Mouse (Mus musculus) heart, embryonic 10.5 days (tissue): ENCODE data around the gene Srgap1. TPM values are rescaled to one million over a fixed set of nuclear protein-coding genes. Genes with fewer than 3 reads are reported as not detected.

ENCODE experiments used
- DNase-seq: peaks from one replicate; pipeline ENCODE4 v3.0.0-alpha.2; 2017; ENCODE audit warnings: low spot score
- H3K27ac ChIP-seq: fragments of 300-500 bp; sonication (generic); 2 replicates; pipeline ENCODE4 v1.5.1; 2016; ENCODE audit warnings: mild to moderate bottlenecking
- H3K27me3 ChIP-seq: fragments of 300-500 bp; sonication (generic); 2 replicates; pipeline ENCODE4 v1.6.1; 2016; ENCODE audit warnings: mild to moderate bottlenecking; ENCODE audit not compliant: poor library complexity, insufficient read depth, severe bottlenecking
- H3K36me3 ChIP-seq: fragments of 300-500 bp; sonication (generic); 2 replicates; pipeline ENCODE4 v1.6.1; 2016; ENCODE audit warnings: mild to moderate bottlenecking, moderate library complexity
- H3K4me1 ChIP-seq: fragments of 300-500 bp; sonication (generic); 2 replicates; pipeline ENCODE4 v1.6.1; 2016; ENCODE audit warnings: mild to moderate bottlenecking
- H3K4me3 ChIP-seq: fragments of 300-500 bp; sonication (generic); 2 replicates; pipeline ENCODE4 v1.5.1; 2016; ENCODE audit warnings: mild to moderate bottlenecking, moderate library complexity
- H3K9me3 ChIP-seq: fragments of 300-500 bp; sonication (generic); 2 replicates; pipeline ENCODE4 v1.6.1; 2016; ENCODE audit warnings: mild to moderate bottlenecking, moderate library complexity
- WGBS: fragments of 180-500 bp; shearing (Covaris S2); methylation state at CpG from one replicate; pipeline ENCODE4 v1.1.7; 2016; 5-methylcytosine and 5-hydroxymethylcytosine counted together
- polyA plus RNA-seq: library from polyadenylated mRNA; unstranded; fragments of >200 nt; fragmentation: Nextera tagmentation; extraction: Ambion mirVana; gene quantifications from 2 replicates; pipeline ENCODE4 v1.2.1, GENCODE M21; 2016

The Srgap1 gene
- polyA plus RNA-seq, 1 experiment from 2014 or later = 6.8 TPM

DNA sequence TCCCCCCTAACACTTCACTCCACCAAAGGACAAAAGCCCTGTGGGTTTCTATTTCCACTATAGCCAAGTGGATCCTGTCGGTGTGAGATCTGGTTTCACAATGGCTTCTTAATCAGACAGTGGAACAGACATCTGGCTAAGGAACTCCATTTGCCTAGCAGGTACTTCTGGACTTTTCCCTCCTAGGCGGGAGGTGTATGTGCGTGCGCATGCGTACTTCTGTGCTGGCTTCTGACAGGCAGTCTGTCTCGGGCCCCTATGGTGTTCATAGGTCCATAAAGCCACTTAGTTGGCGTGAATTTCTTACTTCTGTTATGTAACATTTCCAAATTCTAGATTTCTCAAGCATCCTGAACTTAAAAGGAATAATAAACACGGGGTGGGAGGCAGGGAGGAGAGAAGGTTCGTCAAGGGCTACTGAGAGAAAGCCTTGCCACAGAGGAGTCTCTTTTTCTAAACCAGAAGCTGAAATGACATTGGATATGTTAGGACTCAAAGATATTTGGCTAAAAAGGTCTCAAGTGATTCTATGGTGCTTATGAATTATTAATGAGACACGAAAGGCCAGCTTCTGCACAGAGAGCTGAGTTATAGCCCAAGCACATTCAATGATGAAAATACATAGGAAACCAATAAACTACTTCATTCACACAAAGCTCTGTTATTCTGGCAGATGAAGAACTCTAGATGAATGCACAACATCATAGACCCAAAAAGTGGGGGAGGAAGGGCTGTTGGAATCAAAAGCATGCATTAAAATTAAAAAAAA lies 187.1 kb downstream of the Srgap1 start:
- 81% methylated on average over 10 of the region's 10 CpGs for WGBS

GRCm38 (mm10) chr10:121858911-121859310 lies 188.2 kb downstream of the Srgap1 start:
- H3K4me3 ChIP-seq = no peak overlapping the region
- H3K9me3 ChIP-seq = no peaks in the 10 kb centered on the region
- no peak overlapping the region for H3K27ac ChIP-seq
- 78% methylated on average over 2 of the region's 2 CpGs for WGBS
- no peaks in the 10 kb centered on the region for H3K36me3 ChIP-seq
- DNase-seq = no peak
- no peaks in the 10 kb centered on the region for H3K27me3 ChIP-seq
- peaks cover 7% of the 10 kb centered on the region for H3K4me1 ChIP-seq

More for the DNA sequence above, 187.1 kb downstream of the Srgap1 start:
- H3K27ac ChIP-seq = no peak overlapping the region
- H3K36me3 ChIP-seq = no peaks in the 10 kb centered on the region
- DNase-seq = no peak
- no peaks in the 10 kb centered on the region for H3K9me3 ChIP-seq
- no peak overlapping the region for H3K4me3 ChIP-seq
- H3K27me3 ChIP-seq = no peaks in the 10 kb centered on the region
- peaks cover 7% of the 10 kb centered on the region for H3K4me1 ChIP-seq

DNA sequence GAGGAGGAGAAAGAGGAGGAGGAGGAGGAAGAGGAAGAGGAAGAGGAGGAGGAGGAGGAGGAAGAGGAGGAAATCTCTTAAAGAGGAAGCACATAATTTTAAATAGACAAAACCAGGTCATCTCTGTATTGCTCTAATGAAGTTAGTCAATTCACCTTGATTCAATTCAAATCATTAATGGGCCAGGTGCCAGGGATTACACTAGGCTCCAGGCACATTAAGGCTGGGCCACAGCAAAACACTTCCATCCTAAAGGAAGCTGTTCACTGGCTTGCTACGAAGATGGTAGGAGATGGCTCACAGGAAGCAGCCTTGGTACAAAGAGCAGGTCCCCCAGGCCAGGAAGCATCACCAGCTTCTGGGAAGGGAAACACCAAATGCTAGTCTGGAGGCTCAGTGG lies 189.0 kb downstream of the Srgap1 start:
- Histone ChIP-seq H3K27ac (no peak overlapping the region), H3K36me3 (peaks cover 4% of the 10 kb centered on the region; the same call in 1 of the 2 replicates), H3K9me3 (no peaks in the 10 kb centered on the region), H3K4me3 (no peak overlapping the region), H3K4me1 (peaks cover 14% of the 10 kb centered on the region), H3K27me3 (no peaks in the 10 kb centered on the region)
- WGBS = 62% methylated on average over 1 of the region's 1 CpGs
- DNase-seq = no peak

DNA sequence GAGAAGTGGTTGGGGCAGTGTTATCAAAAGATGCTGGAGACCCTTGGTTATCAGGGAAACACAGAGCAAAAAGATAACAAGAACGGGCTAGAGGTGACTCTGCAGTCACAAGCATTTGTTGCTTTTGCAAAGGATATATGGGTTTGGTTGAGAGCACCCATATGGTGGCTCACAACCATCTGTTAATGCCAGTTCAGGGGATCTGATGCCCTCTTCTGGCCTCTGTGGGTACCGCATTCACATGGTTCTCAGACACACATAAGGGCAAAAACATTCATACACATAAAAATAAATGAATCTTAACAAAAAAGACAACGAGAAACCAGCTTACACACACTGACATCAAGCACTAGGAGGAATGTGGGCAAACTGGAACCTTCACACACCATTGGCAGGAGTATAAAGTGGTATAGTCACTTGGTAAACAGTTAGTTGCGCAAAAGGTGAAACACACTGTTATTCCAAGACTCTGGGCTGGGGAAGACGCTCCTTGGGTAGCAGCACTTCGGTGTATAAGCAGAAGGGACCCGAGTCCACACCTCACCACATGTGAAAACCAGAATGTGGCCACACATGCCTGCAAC lies 191.2 kb downstream of the Srgap1 start:
- Histone ChIP-seq H3K27me3 (no peaks in the 10 kb centered on the region), H3K4me3 (no peak overlapping the region), H3K27ac (no peak overlapping the region), H3K9me3 (no peaks in the 10 kb centered on the region), H3K4me1 (peaks cover 8% of the 10 kb centered on the region), H3K36me3 (peaks cover 7% of the 10 kb centered on the region; the same call in 1 of the 2 replicates)
- 68% methylated on average over 7 of the region's 7 CpGs for WGBS
- no peak for DNase-seq

DNA sequence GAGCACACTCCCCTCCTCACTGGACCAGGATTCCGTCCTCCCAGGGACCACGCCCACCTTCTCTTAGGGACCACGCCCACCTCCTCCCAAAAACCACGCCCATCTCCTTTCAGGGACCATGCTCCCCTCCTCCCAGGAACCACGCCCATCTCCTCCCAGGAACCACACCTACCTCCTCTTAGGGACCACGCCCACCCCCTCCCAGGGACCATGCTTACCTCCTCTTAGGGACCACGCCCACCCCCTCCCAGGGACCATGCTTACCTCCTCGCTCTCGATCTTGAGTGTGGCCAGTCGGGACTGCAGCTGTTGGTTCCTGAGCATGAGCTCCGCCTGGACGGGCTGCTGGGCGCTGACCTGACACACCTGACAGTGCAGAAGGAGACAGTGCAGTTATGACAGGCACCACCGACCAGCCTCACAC lies 193.7 kb downstream of the Srgap1 start:
- Histone ChIP-seq H3K27me3 (no peaks in the 10 kb centered on the region), H3K4me3 (no peak overlapping the region), H3K9me3 (no peaks in the 10 kb centered on the region), H3K4me1 (peaks cover 7% of the 10 kb centered on the region), H3K27ac (no peak overlapping the region), H3K36me3 (peaks cover 7% of the 10 kb centered on the region; the same call in 1 of the 2 replicates)
- DNase-seq = no peak
- WGBS = 26% methylated on average over 14 of the region's 14 CpGs

DNA sequence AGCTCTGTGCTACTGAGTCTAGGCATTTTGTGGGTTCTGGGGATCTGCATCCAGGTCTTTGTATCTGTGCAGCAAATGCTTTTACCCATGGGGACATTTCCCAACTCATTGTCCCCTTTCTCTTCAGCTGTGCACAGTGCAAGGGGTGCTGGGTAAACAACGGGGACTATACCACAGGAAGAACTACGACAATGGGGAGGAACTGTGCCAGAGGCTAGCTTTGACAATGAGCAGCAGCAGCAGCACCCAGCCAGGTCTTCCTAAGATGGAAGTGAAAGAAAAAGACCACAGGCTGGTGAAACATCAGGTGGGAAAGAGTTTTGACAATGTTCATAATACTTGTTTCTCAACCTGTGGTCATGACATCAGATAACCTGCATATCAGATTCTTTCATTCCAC lies 197.6 kb downstream of the Srgap1 start:
- Histone ChIP-seq H3K27me3 (no peaks in the 10 kb centered on the region), H3K4me1 (peaks cover 7% of the 10 kb centered on the region), H3K4me3 (no peak overlapping the region), H3K9me3 (no peaks in the 10 kb centered on the region), H3K27ac (no peak overlapping the region), H3K36me3 (peaks cover 7% of the 10 kb centered on the region; the same call in 1 of the 2 replicates)
- 63% methylated on average over 2 of the region's 2 CpGs for WGBS
- DNase-seq = no peak

GRCm38 (mm10) chr10:121845677-121846076 lies 201.4 kb downstream of the Srgap1 start:
- Histone ChIP-seq H3K4me3 (no peak overlapping the region), H3K4me1 (peaks cover 4% of the 10 kb centered on the region; the same call in 1 of the 2 replicates), H3K27ac (no peak overlapping the region), H3K9me3 (no peaks in the 10 kb centered on the region), H3K36me3 (no peaks in the 10 kb centered on the region), H3K27me3 (no peaks in the 10 kb centered on the region)
- DNase-seq = no peak
- 83% methylated on average over 7 of the region's 7 CpGs for WGBS

- Histone ChIP-seq H3K27me3 (no peaks in the 10 kb centered on the region), H3K4me3 (0 out of 2 replicates have a peak overlapping the region, but pooled peaks have one; percentile 15), H3K27ac (peak overlapping the region; percentile 37; the same call in 1 of the 2 replicates), H3K9me3 (no peaks in the 10 kb centered on the region), H3K4me1 (peaks cover 13% of the 10 kb centered on the region; the same call in 1 of the 2 replicates), H3K36me3 (peaks cover 14% of the 10 kb centered on the region; the same call in 1 of the 2 replicates)
- no peak for DNase-seq
- WGBS = 72% methylated on average over 16 of the region's 16 CpGs
These were observed 209.8 kb downstream of the Srgap1 start for GRCm38 (mm10) chr10:121837166-121837898.

DNA sequence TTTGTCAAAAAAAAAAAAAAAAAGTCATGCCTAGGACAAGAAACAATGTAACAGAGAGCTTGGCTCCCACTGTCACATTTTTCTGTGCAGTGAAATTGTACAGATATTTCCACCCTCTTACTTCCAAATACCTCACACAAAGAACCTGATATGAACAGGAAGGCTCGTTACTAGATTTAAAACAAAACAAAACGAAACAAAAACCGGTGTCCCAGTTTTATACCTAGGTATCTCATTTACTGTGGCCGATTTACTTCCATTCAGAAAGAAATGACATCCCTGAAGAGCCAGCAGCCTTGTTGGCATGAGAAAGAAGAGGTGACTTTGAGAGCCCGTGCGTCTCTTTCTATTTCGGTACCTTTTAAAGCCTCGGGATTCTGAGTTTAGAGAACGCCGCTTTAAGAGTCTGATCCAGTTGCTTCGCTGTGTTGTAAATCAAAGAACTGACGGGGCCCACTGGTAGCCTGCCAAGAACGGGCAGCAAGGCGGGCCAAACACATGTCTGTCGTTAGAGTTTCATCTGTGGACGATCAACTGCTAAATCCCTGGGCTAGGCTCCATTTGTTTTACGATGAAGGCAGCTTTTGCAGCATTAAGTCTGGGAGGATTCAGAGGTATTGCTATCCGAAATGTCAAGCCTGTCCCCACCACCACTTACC lies 210.5 kb downstream of the Srgap1 start:
- peaks cover 13% of the 10 kb centered on the region; the same call in 1 of the 2 replicates for H3K4me1 ChIP-seq
- H3K36me3 ChIP-seq = peaks cover 14% of the 10 kb centered on the region; the same call in 1 of the 2 replicates
- H3K27me3 ChIP-seq = no peaks in the 10 kb centered on the region
- H3K4me3 ChIP-seq = peak overlapping the region; percentile 15; the same call in 1 of the 2 replicates
- no peak for DNase-seq
- H3K9me3 ChIP-seq = no peaks in the 10 kb centered on the region
- 65% methylated on average over 18 of the region's 18 CpGs for WGBS
- peak overlapping the region; percentile 37; the same call in 1 of the 2 replicates for H3K27ac ChIP-seq

DNA sequence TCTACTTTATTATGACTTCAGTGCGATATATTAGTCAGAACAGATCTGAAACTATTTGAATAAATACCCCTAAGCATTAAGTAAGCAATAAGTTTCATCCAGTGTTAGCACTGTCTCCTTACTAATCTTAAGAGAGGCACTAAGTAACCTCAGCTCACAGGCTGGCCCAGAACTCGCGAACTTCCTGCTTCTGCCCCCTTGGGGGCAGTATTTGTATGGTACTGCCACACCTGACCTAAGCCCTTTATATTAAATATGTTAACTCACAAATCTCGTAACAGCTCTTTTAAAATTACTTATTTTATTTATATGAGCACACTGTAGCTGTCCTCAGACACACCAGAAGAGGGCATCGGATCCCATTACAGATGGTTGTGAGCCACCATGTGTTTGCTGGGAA lies 213.7 kb downstream of the Srgap1 start:
- Histone ChIP-seq H3K36me3 (peaks cover 3% of the 10 kb centered on the region; the same call in 1 of the 2 replicates), H3K4me3 (no peak overlapping the region), H3K27me3 (no peaks in the 10 kb centered on the region), H3K4me1 (peaks cover 22% of the 10 kb centered on the region), H3K9me3 (no peaks in the 10 kb centered on the region), H3K27ac (no peak overlapping the region)
- DNase-seq = no peak
- 83% methylated on average over 5 of the region's 5 CpGs for WGBS

GRCm38 (mm10) chr10:121830335-121831307 lies 216.5 kb downstream of the Srgap1 start:
- peak; percentile 60 for DNase-seq
- WGBS = 70% methylated on average over 29 of the region's 29 CpGs
- no peak overlapping the region for H3K4me3 ChIP-seq
- H3K27me3 ChIP-seq = no peaks in the 10 kb centered on the region
- H3K27ac ChIP-seq = no peak overlapping the region
- no peaks in the 10 kb centered on the region for H3K9me3 ChIP-seq
- 0 out of 2 replicates have a peak, but pooled peaks cover 2% of the 10 kb centered on the region for H3K36me3 ChIP-seq
- peaks cover 9% of the 10 kb centered on the region for H3K4me1 ChIP-seq
